Mouse (Mus musculus) hindbrain, embryonic 10.5 days (tissue): ENCODE measurements at regions not wholly inside any gene's neighbourhood (a gene's known extent, or its start where the extent isn't known, plus 50 kb on each side); places are given as distances from the start of the nearest gene placed in this dataset.
A peak's percentile ranks its signal among the peaks of the same experiment; 100 is the strongest.

Experiments
- DNase-seq: peaks from one replicate; pipeline ENCODE4 v3.0.0-alpha.2; 2017; ENCODE audit warnings: low spot score
- H3K27ac ChIP-seq: fragments of 300-500 bp; sonication (generic); 2 replicates; pipeline ENCODE4 v1.5.1; 2016; ENCODE audit warnings: mild to moderate bottlenecking, moderate library complexity
- H3K27me3 ChIP-seq: fragments of 300-500 bp; sonication (generic); 2 replicates; pipeline ENCODE4 v1.6.1; 2016; ENCODE audit warnings: mild to moderate bottlenecking; ENCODE audit not compliant: poor library complexity, insufficient read depth, severe bottlenecking
- H3K36me3 ChIP-seq: fragments of 300-500 bp; sonication (generic); 2 replicates; pipeline ENCODE4 v1.6.1; 2016; ENCODE audit warnings: mild to moderate bottlenecking, moderate library complexity
- H3K4me1 ChIP-seq: fragments of 300-500 bp; sonication (generic); replicated peaks from 2 replicates; pipeline ENCODE4 v1.6.1; 2016; ENCODE audit warnings: mild to moderate bottlenecking
- H3K4me3 ChIP-seq: fragments of 300-500 bp; sonication (generic); 2 replicates; pipeline ENCODE4 v1.5.1; 2016; ENCODE audit warnings: mild to moderate bottlenecking, moderate library complexity
- H3K9me3 ChIP-seq: fragments of 300-500 bp; sonication (generic); 2 replicates; pipeline ENCODE4 v1.6.1; 2016; ENCODE audit warnings: mild to moderate bottlenecking, moderate library complexity
- WGBS: fragments of 180-500 bp; shearing (Covaris S2); methylation state at CpG from one replicate; pipeline ENCODE4 v1.1.7; 2016; 5-methylcytosine and 5-hydroxymethylcytosine counted together

DNA sequence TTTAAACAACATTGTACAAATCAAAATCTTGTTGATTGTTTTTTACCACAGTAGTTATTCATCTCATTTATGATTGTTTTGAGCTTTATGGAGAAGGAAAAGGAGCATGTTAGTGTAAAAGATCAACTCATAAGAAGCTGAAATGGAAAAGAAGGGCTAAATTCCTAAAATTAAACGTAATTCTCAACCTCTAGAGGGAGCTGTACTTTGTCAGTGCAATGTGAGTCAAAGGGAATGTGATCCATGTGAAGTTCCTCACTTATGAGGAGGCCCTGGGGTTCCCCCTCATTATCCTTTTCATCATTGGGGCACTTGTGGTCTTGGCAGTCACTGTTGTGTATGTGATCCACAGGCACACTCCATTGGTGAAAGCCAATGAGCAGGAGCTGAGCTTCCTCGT, 54.0 kb upstream of the Vmn2r7 start:
- H3K9me3 ChIP-seq = no peaks in the 10 kb centered on the region
- DNase-seq = no peak
- no peak overlapping the region for H3K27ac ChIP-seq
- H3K36me3 ChIP-seq = no peaks in the 10 kb centered on the region
- no peaks in the 10 kb centered on the region for H3K27me3 ChIP-seq
- no peak overlapping the region for H3K4me3 ChIP-seq
- H3K4me1 ChIP-seq = no peaks in the 10 kb centered on the region
- WGBS = 66% methylated on average over 2 of the region's 2 CpGs

DNA sequence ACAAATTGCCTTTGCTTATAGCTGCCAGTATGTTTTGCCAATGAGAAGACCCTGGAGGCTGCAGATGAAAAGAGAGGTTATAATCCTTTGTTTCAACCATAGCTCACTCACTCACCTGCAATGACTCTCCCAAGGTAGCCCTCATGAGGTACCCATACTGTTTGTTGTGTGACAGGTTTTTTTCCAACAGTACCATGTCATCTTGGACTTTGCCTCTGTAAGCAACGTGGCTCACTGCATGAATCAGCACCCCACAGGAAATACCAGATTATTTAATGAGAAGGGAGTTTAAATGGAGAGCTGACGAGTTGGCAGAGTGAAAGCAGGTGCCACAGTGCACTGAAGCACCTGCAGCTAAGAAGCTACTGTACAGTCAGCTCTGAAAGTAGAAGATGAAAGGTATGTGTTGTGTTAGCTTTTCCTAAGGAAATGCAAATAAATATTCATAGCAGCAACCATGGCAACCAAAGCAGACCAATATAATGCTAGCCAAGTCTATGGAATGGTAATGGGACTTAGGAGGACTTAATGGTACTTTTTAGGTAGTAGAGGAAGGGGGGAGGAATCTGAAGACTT, 56.8 kb upstream of the Vmn2r7 start:
- Histone ChIP-seq H3K27ac (no peak overlapping the region), H3K4me1 (no peaks in the 10 kb centered on the region), H3K4me3 (no peak overlapping the region), H3K36me3 (no peaks in the 10 kb centered on the region), H3K27me3 (no peaks in the 10 kb centered on the region), H3K9me3 (no peaks in the 10 kb centered on the region)
- DNase-seq = no peak
- WGBS = 58% methylated on average over 2 of the region's 2 CpGs

DNA sequence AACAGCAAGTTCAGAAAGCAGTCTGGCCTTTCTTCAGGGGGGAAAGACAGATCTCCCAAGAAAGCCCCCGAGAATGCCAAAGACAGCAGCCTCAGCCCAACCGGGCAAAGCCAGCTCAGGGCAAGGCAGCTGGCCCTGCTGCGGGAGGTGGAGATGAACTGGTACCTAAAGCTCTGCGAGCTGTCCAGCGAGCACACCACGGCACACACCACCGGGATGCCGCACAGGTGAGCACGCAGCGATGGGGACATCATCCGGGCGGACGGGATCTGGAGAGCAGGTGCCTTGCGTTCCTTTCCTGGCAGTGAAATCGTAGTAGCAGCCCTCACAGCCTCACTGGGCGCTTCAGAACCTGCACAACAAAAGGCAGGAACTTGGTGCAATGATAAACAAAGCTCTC, 104.7 kb upstream of the Vmn2r7 start:
- peak; percentile 8 for DNase-seq
- 14% methylated on average over 16 of the region's 16 CpGs for WGBS
- Histone ChIP-seq H3K27ac (no peak overlapping the region), H3K36me3 (no peaks in the 10 kb centered on the region), H3K4me1 (peaks cover 6% of the 10 kb centered on the region), H3K27me3 (peaks cover 9% of the 10 kb centered on the region; the same call in 1 of the 2 replicates), H3K4me3 (peak overlapping the region; percentile 45), H3K9me3 (no peaks in the 10 kb centered on the region)

DNA sequence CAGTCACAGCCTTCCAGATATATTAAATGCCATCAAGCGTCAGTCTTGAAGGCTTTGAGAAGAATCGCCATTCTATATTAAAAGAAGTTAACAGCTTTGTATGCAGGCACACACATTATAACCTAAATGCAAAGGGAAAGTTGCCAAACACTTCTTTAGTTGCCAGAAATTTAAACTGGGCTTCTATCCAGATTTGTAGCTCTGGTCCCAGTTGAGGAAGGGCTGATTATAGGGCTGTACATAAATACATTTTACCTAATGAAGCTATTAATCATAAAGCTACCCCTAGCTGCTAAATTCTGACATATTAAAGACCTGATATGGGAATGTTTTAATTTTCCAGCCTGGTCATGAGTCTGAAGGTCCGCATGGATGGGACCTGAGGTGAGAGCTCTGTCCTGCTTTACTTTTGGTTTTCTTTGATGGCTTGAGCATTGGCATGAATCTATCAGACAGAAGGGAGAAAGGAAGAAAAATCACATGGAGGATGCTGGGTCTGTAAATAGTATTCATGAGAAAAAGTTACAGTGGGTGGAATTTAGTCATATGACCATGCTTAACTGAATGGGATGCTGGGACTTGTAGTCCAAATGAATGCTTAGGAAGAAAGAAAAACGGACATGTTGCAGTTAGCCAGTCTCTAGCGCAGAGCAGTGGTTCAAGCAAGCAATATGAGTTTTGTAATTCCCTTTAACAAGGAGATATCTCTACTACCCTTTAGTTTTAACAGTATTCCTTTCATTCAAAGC, 120.3 kb upstream of the Vmn2r7 start:
- no peak overlapping the region for H3K27ac ChIP-seq
- 81% methylated on average over 5 of the region's 5 CpGs for WGBS
- no peaks in the 10 kb centered on the region for H3K4me1 ChIP-seq
- no peaks in the 10 kb centered on the region for H3K27me3 ChIP-seq
- H3K4me3 ChIP-seq = no peak overlapping the region
- H3K9me3 ChIP-seq = no peaks in the 10 kb centered on the region
- no peaks in the 10 kb centered on the region for H3K36me3 ChIP-seq
- DNase-seq = no peak

DNA sequence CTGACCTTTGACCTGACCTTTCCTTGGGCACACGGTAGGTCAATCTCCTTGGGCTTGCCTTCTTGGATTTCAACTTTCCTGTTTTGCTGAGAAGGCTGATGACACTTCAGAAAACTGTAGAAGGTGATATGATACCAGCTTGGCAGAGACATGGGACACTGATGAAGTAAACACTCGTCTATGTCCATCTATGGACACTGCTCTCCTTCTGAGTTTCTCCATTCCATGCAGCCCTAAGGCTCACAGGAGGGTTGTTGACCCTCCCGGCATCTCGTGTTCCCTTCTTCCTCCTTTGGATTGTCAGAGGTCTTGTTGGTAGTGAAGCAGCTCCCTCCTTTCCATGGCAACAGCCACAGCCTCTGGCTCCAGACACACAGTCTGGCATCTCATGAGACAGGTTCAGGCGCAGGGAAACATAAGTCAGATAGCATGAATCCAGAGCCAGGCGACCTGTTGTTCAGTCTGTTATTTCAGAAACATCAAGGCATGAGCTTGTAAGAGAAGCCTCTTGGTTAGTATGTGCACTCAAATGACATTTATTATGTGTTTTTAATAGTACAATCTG, 120.9 kb upstream of the Vmn2r7 start:
- DNase-seq = peak; percentile 10
- Histone ChIP-seq H3K9me3 (no peaks in the 10 kb centered on the region), H3K4me1 (no peaks in the 10 kb centered on the region), H3K27me3 (no peaks in the 10 kb centered on the region), H3K36me3 (no peaks in the 10 kb centered on the region), H3K4me3 (no peak overlapping the region), H3K27ac (no peak overlapping the region)
- WGBS = 61% methylated on average over 6 of the region's 6 CpGs

DNA sequence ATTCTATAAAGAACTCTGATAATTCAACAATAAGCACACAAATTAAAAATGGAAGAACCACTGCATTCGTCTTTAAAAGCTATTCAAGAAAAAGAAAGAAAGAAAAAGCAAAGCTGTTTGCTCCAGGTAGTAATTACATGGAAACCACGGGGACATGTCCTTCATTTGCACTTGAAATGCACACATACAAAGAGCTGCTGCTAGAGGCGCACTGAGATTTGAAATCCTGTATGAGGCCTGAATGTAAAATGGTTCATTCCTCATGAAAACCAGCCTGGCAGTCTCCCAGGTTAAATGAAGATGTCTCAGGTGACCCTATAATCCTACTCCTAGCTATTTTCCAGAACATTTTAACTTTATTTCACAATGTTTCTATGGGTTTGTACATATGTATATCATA, 123.7 kb upstream of the Vmn2r7 start:
- H3K27ac ChIP-seq = no peak overlapping the region
- DNase-seq = no peak
- no peaks in the 10 kb centered on the region for H3K4me1 ChIP-seq
- H3K27me3 ChIP-seq = no peaks in the 10 kb centered on the region
- WGBS = 72% methylated on average over 3 of the region's 3 CpGs
- no peaks in the 10 kb centered on the region for H3K9me3 ChIP-seq
- no peak overlapping the region for H3K4me3 ChIP-seq
- no peaks in the 10 kb centered on the region for H3K36me3 ChIP-seq

DNA sequence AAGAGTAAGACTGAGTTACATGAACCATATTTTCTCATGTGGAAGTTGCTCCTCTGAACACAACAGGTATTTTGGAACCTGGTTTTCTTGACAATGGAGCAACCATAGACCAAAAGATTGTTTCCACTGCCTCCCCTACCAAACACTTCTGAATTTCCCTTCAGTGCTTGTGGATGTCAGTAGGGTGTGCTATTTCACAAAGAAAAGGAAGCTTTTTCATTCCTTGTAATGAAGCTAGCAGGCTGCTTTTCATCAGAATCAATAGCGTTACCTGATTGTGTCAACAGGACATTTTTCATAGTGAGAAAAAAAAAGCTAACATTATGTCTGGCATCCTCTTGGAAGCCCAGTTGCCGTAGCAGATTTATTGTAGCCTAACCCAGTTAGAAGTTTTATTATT, 124.8 kb upstream of the Kcnab1 start:
- no peaks in the 10 kb centered on the region for H3K4me1 ChIP-seq
- 82% methylated on average over 2 of the region's 2 CpGs for WGBS
- H3K4me3 ChIP-seq = no peak overlapping the region
- H3K9me3 ChIP-seq = no peaks in the 10 kb centered on the region
- DNase-seq = no peak
- no peaks in the 10 kb centered on the region for H3K27me3 ChIP-seq
- no peak overlapping the region for H3K27ac ChIP-seq
- H3K36me3 ChIP-seq = no peaks in the 10 kb centered on the region

DNA sequence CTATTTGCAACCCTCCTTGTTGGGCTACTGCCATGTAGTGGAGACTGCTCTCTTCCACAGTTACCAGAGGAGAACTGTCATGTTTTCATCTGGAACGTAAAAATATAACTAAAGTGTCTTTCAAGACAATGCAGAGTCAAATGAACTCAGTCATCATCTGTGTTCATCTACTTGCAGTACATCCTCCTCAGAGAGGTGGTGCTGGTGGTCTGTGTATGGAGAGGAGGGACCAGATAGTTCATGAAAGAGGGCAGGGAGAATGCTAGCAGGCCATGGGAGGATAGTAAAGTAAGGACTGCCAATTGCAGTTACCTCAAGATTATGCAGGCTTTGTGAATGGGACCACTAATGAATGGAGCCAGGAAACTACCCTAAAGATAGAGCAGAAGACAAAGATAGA, 121.5 kb upstream of the Kcnab1 start:
- 79% methylated on average over 1 of the region's 1 CpGs for WGBS
- DNase-seq = no peak
- no peaks in the 10 kb centered on the region for H3K27me3 ChIP-seq

DNA sequence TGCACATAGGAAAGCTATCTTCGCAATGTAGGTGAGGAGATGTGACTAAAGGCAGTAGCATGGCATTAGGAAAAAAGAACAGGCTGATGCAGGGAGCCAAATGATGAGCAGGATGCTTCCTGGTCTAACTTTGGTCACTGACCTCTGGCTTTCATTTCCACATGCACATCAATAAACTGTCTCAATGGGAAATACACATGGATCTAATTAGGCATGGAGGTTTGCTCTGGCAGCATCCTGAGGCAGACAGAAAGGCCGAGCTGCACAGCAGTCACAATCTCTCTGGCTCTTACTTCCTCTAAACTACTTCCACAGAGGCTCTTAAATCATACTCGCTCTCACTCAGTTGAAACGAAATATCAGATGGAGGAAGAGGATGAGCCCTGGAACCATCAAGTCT, 112.7 kb upstream of the Kcnab1 start:
- 70% methylated on average over 4 of the region's 4 CpGs for WGBS

More for the DNA sequence above, 121.5 kb upstream of the Kcnab1 start:
- H3K4me1 ChIP-seq = no peaks in the 10 kb centered on the region
- H3K27ac ChIP-seq = no peak overlapping the region
- H3K36me3 ChIP-seq = no peaks in the 10 kb centered on the region
- no peaks in the 10 kb centered on the region for H3K9me3 ChIP-seq
- H3K4me3 ChIP-seq = no peak overlapping the region

DNA sequence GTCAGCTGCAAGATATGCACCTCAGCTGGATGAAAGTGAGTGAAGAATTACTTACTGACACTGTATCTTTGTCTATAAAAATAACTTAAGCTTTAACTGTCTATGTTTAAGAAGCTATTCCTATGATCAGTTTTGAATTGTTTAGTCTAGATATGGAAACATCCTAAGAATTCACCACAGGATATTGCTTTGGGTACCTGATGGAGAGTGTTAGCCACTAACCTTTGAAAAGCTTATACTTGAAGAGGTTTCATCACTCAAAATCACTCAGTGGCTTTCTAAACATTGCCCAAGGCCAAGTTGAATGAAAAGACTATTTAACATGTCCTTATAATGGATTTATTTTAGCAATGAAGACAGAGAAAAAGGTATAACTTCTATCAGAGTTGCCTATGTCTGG, 111.6 kb upstream of the Kcnab1 start:
- Histone ChIP-seq H3K4me3 (no peak overlapping the region), H3K27ac (no peak overlapping the region), H3K36me3 (no peaks in the 10 kb centered on the region), H3K4me1 (no peaks in the 10 kb centered on the region), H3K27me3 (no peaks in the 10 kb centered on the region), H3K9me3 (no peaks in the 10 kb centered on the region)
- no peak for DNase-seq

More for the DNA sequence above, 112.7 kb upstream of the Kcnab1 start:
- no peak overlapping the region for H3K27ac ChIP-seq
- no peaks in the 10 kb centered on the region for H3K36me3 ChIP-seq
- H3K4me1 ChIP-seq = no peaks in the 10 kb centered on the region
- no peak for DNase-seq
- no peaks in the 10 kb centered on the region for H3K27me3 ChIP-seq
- H3K9me3 ChIP-seq = no peaks in the 10 kb centered on the region
- no peak overlapping the region for H3K4me3 ChIP-seq

DNA sequence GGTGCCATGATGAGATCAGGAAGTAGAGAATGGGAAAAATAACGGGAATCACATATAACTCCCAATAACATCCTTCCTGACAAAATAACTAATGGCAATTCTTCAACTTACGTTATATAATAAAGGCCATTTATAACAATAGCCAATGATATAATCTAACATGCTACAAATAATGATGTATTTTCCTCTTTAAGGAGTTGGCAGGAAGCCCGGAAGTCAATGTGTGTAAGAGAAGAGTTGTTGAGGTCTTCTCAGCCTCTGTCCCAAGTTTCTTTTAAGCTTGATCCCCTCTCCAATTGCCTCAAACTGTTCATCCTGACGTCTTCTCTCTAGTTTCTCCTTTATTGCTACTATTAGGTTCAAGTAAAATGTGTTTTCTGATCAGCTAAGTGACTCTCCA, 108.1 kb upstream of the Kcnab1 start:
- 87% methylated on average over 4 of the region's 4 CpGs for WGBS
- no peaks in the 10 kb centered on the region for H3K27me3 ChIP-seq
- DNase-seq = no peak

DNA sequence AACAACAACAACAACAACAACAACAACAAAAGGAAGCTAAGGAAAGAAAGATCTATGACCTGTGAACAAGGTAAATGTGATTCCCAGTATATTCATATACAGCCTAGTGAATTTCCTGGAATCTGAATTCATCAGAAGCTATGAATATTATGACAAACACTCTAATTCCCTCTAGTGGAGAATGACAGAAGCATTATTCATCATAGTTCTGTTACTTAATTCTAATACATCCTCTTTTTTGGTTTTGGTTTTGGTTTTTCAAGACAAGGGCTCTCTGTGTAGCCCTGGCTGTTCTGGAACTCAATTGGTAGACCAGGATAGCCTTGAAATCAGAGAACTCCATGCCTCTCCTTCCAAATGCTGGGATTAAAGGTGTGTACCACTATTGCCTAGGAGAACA, 106.6 kb upstream of the Kcnab1 start:
- Histone ChIP-seq H3K36me3 (no peaks in the 10 kb centered on the region), H3K27ac (no peak overlapping the region), H3K4me3 (no peak overlapping the region), H3K27me3 (no peaks in the 10 kb centered on the region), H3K9me3 (no peaks in the 10 kb centered on the region), H3K4me1 (no peaks in the 10 kb centered on the region)
- DNase-seq = no peak

More for the DNA sequence above, 108.1 kb upstream of the Kcnab1 start:
- no peak overlapping the region for H3K4me3 ChIP-seq
- H3K9me3 ChIP-seq = no peaks in the 10 kb centered on the region
- no peaks in the 10 kb centered on the region for H3K4me1 ChIP-seq
- H3K27ac ChIP-seq = no peak overlapping the region
- H3K36me3 ChIP-seq = no peaks in the 10 kb centered on the region

DNA sequence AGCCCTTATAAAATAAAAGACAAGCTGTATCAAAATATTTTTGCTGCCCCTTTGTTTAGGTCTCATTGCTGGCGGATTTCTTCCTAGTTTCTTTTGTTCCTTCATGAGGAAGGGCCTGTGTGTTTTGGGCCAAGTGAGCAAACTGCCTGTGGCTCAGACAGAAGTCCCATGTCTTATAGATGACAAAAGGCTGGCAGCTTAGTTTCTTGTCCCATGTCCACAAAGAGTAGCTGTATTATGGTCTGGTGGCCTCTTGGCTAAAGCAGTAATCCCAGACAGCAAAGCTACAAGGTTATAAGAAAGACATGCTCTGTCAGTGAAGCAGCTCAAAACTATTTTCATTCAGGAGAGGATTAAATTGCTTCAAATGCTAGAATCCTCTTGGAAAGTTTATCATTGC, 103.1 kb upstream of the Kcnab1 start:
- WGBS = 75% methylated on average over 1 of the region's 1 CpGs
- no peaks in the 10 kb centered on the region for H3K9me3 ChIP-seq
- H3K4me1 ChIP-seq = no peaks in the 10 kb centered on the region
- DNase-seq = no peak
- no peaks in the 10 kb centered on the region for H3K36me3 ChIP-seq
- no peak overlapping the region for H3K27ac ChIP-seq
- H3K27me3 ChIP-seq = no peaks in the 10 kb centered on the region
- H3K4me3 ChIP-seq = no peak overlapping the region
